ENCODE assay signal across 20 mouse cellular contexts in genomic region chr16:46297192-46297591, GRCm38 (mm10).
DNase-seq lines count a peak whose midpoint lies in the region; ATAC-seq and TF ChIP-seq lines count a peak whose summit lies in the region.
"Had no signal": no experiment of that assay in that cellular context is flagged by ENCODE, and none has a peak within 500 bp of the region (broad histone marks: within the 10 kb centered on the region; RNA-seq: fewer than 3 reads in every experiment).

No protein-coding gene starts in this region.

- peak; percentile 56 for DNase-seq in hindbrain, postnatal 0 days (ENCODE audit: low spot score)
- no peak for DNase-seq in hindbrain, embryonic 10.5 days (ENCODE audit: low spot score)
- peak; percentile 36 for DNase-seq in brain, adult 2 months (ENCODE audit: low read depth, low spot score)
- peak; percentile 55 for DNase-seq in brain, embryonic 14.5 days (ENCODE audit: low read depth)
- DNase-seq: adrenal gland, adult 2 months; adrenal gland, postnatal 25 days; cerebellum, adult 11-12 months; cerebellum, adult 9-10 months; embryo, embryonic 11 days; gastrocnemius, postnatal 10 days; heart, adult 18-20 months; heart, postnatal 10 days; heart, postnatal 4 days; kidney, adult 18-20 months had no signal

- WGBS in forebrain, embryonic 16.5 days = 76% methylated on average over 2 of the region's 2 CpGs
- 73% methylated on average over 2 of the region's 2 CpGs for WGBS in forebrain, embryonic 15.5 days
- 75% methylated on average over 2 of the region's 2 CpGs for WGBS in hindbrain, postnatal 0 days
- WGBS in hindbrain, embryonic 10.5 days = 87% methylated on average over 2 of the region's 2 CpGs

- TF ChIP-seq POLR2A in brain, embryonic 14.5 days (IDR thresholded peaks at IDR 0.05; ENCODE audit: borderline replicate concordance, extremely low read depth, insufficient read depth, insufficient read length, poor library complexity, severe bottlenecking) = no peak

- H3K27ac ChIP-seq in forebrain, embryonic 16.5 days (ENCODE audit: low read length) = no peak overlapping the region
- H3K27ac ChIP-seq in forebrain, embryonic 15.5 days (replicated peaks) = no peak overlapping the region
- no peak overlapping the region for H3K27ac ChIP-seq in hindbrain, postnatal 0 days
- H3K27ac ChIP-seq in hindbrain, embryonic 10.5 days = no peak overlapping the region
- H3K27ac ChIP-seq: embryonic facial prominence, embryonic 15.5 days; heart, embryonic 10.5 days; intestine, embryonic 15.5 days had no signal

- peak; percentile 29 for ATAC-seq in forebrain, embryonic 16.5 days
- no peak for ATAC-seq in forebrain, embryonic 15.5 days (replicated peaks)
- ATAC-seq in hindbrain, postnatal 0 days = no peak
- ATAC-seq: intestine, embryonic 15.5 days had no signal

- no peaks in the 10 kb centered on the region for H3K9me3 ChIP-seq in forebrain, embryonic 16.5 days (ENCODE audit: control insufficient read depth, low read length)
- H3K9me3 ChIP-seq in forebrain, embryonic 15.5 days = no peaks in the 10 kb centered on the region
- no peaks in the 10 kb centered on the region for H3K9me3 ChIP-seq in hindbrain, postnatal 0 days (ENCODE audit: low read length)
- no peaks in the 10 kb centered on the region for H3K9me3 ChIP-seq in hindbrain, embryonic 10.5 days
- H3K9me3 ChIP-seq: embryonic facial prominence, embryonic 15.5 days; heart, embryonic 10.5 days; intestine, embryonic 15.5 days had no signal

- H3K9ac ChIP-seq in forebrain, embryonic 16.5 days (replicated peaks; ENCODE audit: low read depth, low read length) = no peak overlapping the region
- H3K9ac ChIP-seq in forebrain, embryonic 15.5 days (replicated peaks) = no peak overlapping the region
- H3K9ac ChIP-seq in hindbrain, postnatal 0 days (replicated peaks; ENCODE audit: low read length) = no peak overlapping the region
- H3K9ac ChIP-seq: embryonic facial prominence, embryonic 15.5 days; intestine, embryonic 15.5 days had no signal

- H3K4me3 ChIP-seq in forebrain, embryonic 16.5 days (replicated peaks; ENCODE audit: low read length) = no peak overlapping the region
- H3K4me3 ChIP-seq in forebrain, embryonic 15.5 days = no peak overlapping the region
- H3K4me3 ChIP-seq in hindbrain, postnatal 0 days (ENCODE audit: low read length) = no peak overlapping the region
- H3K4me3 ChIP-seq in hindbrain, embryonic 10.5 days = no peak overlapping the region
- H3K4me3 ChIP-seq: embryonic facial prominence, embryonic 15.5 days; erythroblast, embryonic 14.5 days; heart, embryonic 10.5 days; intestine, embryonic 15.5 days had no signal

- H3K36me3 ChIP-seq in forebrain, embryonic 16.5 days (ENCODE audit: control insufficient read depth, insufficient read depth) = no peaks in the 10 kb centered on the region
- no peaks in the 10 kb centered on the region for H3K36me3 ChIP-seq in forebrain, embryonic 15.5 days
- H3K36me3 ChIP-seq in hindbrain, postnatal 0 days (ENCODE audit: insufficient read depth, low read length) = no peaks in the 10 kb centered on the region
- no peaks in the 10 kb centered on the region for H3K36me3 ChIP-seq in hindbrain, embryonic 10.5 days
- H3K36me3 ChIP-seq: embryonic facial prominence, embryonic 15.5 days; heart, embryonic 10.5 days; intestine, embryonic 15.5 days had no signal

- no peaks in the 10 kb centered on the region for H3K27me3 ChIP-seq in forebrain, embryonic 16.5 days (replicated peaks; ENCODE audit: control insufficient read depth, insufficient read depth, low read length)
- H3K27me3 ChIP-seq in forebrain, embryonic 15.5 days = no peaks in the 10 kb centered on the region
- no peaks in the 10 kb centered on the region for H3K27me3 ChIP-seq in hindbrain, postnatal 0 days (ENCODE audit: insufficient read depth, low read length)
- no peaks in the 10 kb centered on the region for H3K27me3 ChIP-seq in hindbrain, embryonic 10.5 days (ENCODE audit: insufficient read depth, poor library complexity, severe bottlenecking)
- H3K27me3 ChIP-seq: embryonic facial prominence, embryonic 15.5 days; intestine, embryonic 15.5 days had no signal

- H3K4me2 ChIP-seq in forebrain, embryonic 16.5 days (ENCODE audit: low read length) = no peak overlapping the region
- H3K4me2 ChIP-seq in forebrain, embryonic 15.5 days (replicated peaks) = no peak overlapping the region
- H3K4me2 ChIP-seq in hindbrain, postnatal 0 days (ENCODE audit: low read depth, low read length) = no peak overlapping the region
- H3K4me2 ChIP-seq: embryonic facial prominence, embryonic 15.5 days; intestine, embryonic 15.5 days had no signal

- H3K4me1 ChIP-seq in forebrain, embryonic 16.5 days (replicated peaks; ENCODE audit: control insufficient read depth, insufficient read depth, low read length) = no peaks in the 10 kb centered on the region
- H3K4me1 ChIP-seq in forebrain, embryonic 15.5 days = peaks cover 5% of the 10 kb centered on the region; the same call in 1 of the 2 replicates
- H3K4me1 ChIP-seq in hindbrain, postnatal 0 days (ENCODE audit: insufficient read depth, low read length) = no peaks in the 10 kb centered on the region
- H3K4me1 ChIP-seq in hindbrain, embryonic 10.5 days (replicated peaks) = peaks cover 18% of the 10 kb centered on the region; the same call in 1 of the 2 replicates
- H3K4me1 ChIP-seq: embryonic facial prominence, embryonic 15.5 days; heart, embryonic 10.5 days; intestine, embryonic 15.5 days had no signal

- TF ChIP-seq CTCF in hindbrain, postnatal 0 days (IDR thresholded peaks at IDR 0.05; ENCODE audit: low read depth) = no peak
- no peak for TF ChIP-seq CTCF in brain, embryonic 14.5 days (IDR thresholded peaks at IDR 0.05; ENCODE audit: borderline replicate concordance, extremely low read depth, insufficient read depth, insufficient read length)
